Mouse (Mus musculus): ENCODE measurements at regions not wholly inside any gene's neighbourhood (a gene's known extent, or its start where the extent isn't known, plus 50 kb on each side); places are given as distances from the start of the nearest gene placed in this dataset.

DNA sequence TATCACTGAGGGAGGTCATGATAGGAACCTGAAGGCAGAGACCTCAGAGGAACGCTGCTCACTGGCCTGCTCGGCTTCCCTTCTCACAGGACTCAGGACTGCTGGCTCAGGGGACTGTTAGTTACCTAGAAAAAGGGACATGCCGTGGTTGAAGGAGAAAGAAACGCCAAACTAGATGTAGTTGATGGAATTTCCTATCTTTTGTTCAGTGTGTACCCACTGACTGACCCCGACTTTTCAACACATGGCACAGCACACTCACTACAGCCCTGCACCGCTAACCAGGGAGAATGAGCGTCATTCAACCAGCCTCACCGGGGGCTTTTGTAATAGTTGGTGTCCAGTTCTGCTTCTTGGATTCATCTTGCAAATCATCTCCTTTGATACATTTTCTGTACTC lies 86.8 kb upstream of the Dlg1 start:
- no peak for TF ChIP-seq CTCF (IDR thresholded peaks at IDR 0.05; ENCODE audit: low read depth)
- TF ChIP-seq EP300 (IDR thresholded peaks at IDR 0.05; ENCODE audit: low read depth) = no peak
- Histone ChIP-seq H3K4me1 (ENCODE audit: control insufficient read depth, insufficient read depth) (peaks cover 6% of the 10 kb centered on the region; the same call in 1 of the 2 replicates), H3K9ac (replicated peaks; ENCODE audit: low read depth, low read length) (no peak overlapping the region), H3K4me2 (ENCODE audit: low read depth, low read length) (no peak overlapping the region), H3K9me3 (replicated peaks; ENCODE audit: control insufficient read depth, low read length) (no peaks in the 10 kb centered on the region), H3K4me3 (ENCODE audit: low read depth, low read length) (no peak overlapping the region), H3K27ac (ENCODE audit: low read depth) (no peak overlapping the region), H3K36me3 (replicated peaks; ENCODE audit: control insufficient read depth, insufficient read depth, low read length) (no peaks in the 10 kb centered on the region), H3K27me3 (ENCODE audit: control insufficient read depth, insufficient read depth, low read length) (no peaks in the 10 kb centered on the region)
- DNase-seq (ENCODE audit: low spot score) (no peak), ATAC-seq (ENCODE audit: insufficient read depth, low read depth) (no peak)
- 60% methylated on average over 8 of the region's 8 CpGs for WGBS

DNA sequence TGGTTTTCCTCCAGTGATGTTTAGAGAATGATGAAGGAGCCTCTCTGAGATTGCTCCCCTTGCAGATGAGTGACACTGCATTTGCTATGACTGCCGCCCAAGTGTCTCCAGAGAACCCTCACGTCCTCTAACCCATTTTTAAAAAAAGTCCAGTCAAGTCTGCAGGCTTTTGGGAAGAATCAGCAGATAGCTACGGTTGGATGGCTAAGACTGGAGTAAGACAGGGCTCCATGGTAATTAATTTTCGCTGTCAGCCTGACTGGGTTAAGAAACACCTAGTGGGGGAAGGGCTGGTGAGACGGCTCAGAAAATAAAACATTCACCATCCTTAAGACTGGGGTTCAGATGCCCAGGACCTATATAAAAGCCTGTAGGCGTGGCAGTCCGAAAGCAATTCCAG lies 85.9 kb upstream of the Dlg1 start:
- Histone ChIP-seq H3K4me3 (ENCODE audit: low read depth, low read length) (no peak overlapping the region), H3K36me3 (replicated peaks; ENCODE audit: control insufficient read depth, insufficient read depth, low read length) (no peaks in the 10 kb centered on the region), H3K9me3 (replicated peaks; ENCODE audit: control insufficient read depth, low read length) (no peaks in the 10 kb centered on the region), H3K9ac (replicated peaks; ENCODE audit: low read depth, low read length) (no peak overlapping the region), H3K4me2 (ENCODE audit: low read depth, low read length) (no peak overlapping the region), H3K27ac (ENCODE audit: low read depth) (no peak overlapping the region), H3K4me1 (ENCODE audit: control insufficient read depth, insufficient read depth) (peaks cover 6% of the 10 kb centered on the region; the same call in 1 of the 2 replicates), H3K27me3 (ENCODE audit: control insufficient read depth, insufficient read depth, low read length) (no peaks in the 10 kb centered on the region)
- no peak for TF ChIP-seq CTCF (IDR thresholded peaks at IDR 0.05; ENCODE audit: low read depth)
- DNase-seq (ENCODE audit: low spot score) (no peak), ATAC-seq (ENCODE audit: insufficient read depth, low read depth) (no peak)
- WGBS = 77% methylated on average over 7 of the region's 7 CpGs

DNA sequence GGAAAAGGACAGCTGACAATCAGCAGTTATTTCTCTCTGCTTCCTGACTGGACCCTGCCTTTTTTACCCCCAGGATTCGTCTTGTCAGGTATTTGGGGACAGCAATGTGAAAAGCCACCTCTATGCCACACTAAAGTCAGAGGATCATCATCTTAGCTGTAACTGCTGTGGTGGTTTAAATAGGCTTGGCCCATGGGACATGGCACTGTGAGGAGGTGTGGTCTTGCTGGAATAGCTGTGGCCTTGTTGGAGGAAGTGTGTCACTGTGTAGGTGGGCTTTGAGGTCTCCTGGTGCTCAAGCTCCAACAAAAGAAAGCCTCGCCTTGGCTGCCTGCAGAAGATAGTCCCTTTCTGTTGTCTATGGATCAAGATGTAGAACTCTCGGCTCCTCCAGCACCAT lies 83.9 kb upstream of the Dlg1 start:
- Histone ChIP-seq H3K27me3 (ENCODE audit: control insufficient read depth, insufficient read depth, low read length) (no peaks in the 10 kb centered on the region), H3K27ac (ENCODE audit: low read depth) (no peak overlapping the region), H3K4me2 (ENCODE audit: low read depth, low read length) (no peak overlapping the region), H3K36me3 (replicated peaks; ENCODE audit: control insufficient read depth, insufficient read depth, low read length) (no peaks in the 10 kb centered on the region), H3K4me1 (ENCODE audit: control insufficient read depth, insufficient read depth) (peaks cover 6% of the 10 kb centered on the region; the same call in 1 of the 2 replicates), H3K9me3 (replicated peaks; ENCODE audit: control insufficient read depth, low read length) (no peaks in the 10 kb centered on the region), H3K9ac (replicated peaks; ENCODE audit: low read depth, low read length) (no peak overlapping the region), H3K4me3 (ENCODE audit: low read depth, low read length) (no peak overlapping the region)
- ATAC-seq (ENCODE audit: insufficient read depth, low read depth) (no peak), DNase-seq (ENCODE audit: low spot score) (no peak)
- no peak for TF ChIP-seq EP300 (IDR thresholded peaks at IDR 0.05; ENCODE audit: low read depth)
- TF ChIP-seq CTCF (IDR thresholded peaks at IDR 0.05; ENCODE audit: low read depth) = no peak
- 85% methylated on average over 3 of the region's 3 CpGs for WGBS

DNA sequence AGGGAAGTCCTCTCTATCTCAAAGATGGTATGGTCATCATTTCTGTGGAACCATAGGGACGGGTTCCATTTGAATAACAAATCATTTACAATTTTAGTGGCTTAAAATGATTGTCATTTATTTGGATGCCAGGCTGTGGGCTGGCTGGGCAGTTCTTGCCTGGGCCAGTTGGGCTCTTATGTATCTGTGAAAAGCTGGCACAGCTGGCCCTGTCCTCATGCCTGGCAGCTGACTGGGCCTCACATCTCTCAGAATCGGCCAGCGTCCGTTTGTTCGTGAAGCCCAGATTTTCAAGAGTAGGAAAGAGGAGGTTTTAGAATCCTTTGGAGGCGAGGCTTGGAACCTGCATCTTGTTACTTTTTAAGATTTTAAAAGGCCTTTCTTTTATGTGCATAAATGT lies 82.5 kb upstream of the Dlg1 start:
- TF ChIP-seq EP300 (IDR thresholded peaks at IDR 0.05; ENCODE audit: low read depth) (no peak), CTCF (IDR thresholded peaks at IDR 0.05; ENCODE audit: low read depth) (no peak)
- H3K4me3 ChIP-seq (ENCODE audit: low read depth, low read length) = no peak overlapping the region

DNA sequence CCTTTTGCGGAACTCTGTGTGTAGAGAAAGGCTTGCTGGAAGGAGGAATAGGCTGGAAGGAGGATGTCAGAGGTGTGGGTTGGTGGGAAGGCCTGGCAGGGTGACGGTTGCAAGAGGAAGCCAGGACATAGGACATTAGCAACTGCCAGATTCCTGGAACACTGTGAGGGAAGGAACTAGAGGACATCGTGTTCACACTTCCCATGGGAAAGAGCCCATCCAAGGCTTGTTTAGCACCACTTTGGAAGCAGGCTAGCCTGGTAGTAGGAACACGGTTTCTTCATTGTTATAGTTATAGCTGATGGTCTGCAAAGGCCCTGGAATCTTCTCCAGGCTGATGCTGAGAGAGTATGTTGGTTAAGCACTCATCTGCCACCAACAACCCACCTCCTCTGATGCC lies 80.4 kb upstream of the Dlg1 start:
- H3K4me1 ChIP-seq (ENCODE audit: control insufficient read depth, insufficient read depth) = no peaks in the 10 kb centered on the region
- no peaks in the 10 kb centered on the region for H3K36me3 ChIP-seq (replicated peaks; ENCODE audit: control insufficient read depth, insufficient read depth, low read length)
- H3K4me2 ChIP-seq (ENCODE audit: low read depth, low read length) = no peak overlapping the region
- no peaks in the 10 kb centered on the region for H3K27me3 ChIP-seq (ENCODE audit: control insufficient read depth, insufficient read depth, low read length)
- no peaks in the 10 kb centered on the region for H3K9me3 ChIP-seq (replicated peaks; ENCODE audit: control insufficient read depth, low read length)
- WGBS = 64% methylated on average over 4 of the region's 4 CpGs
- H3K9ac ChIP-seq (replicated peaks; ENCODE audit: low read depth, low read length) = no peak overlapping the region
- H3K27ac ChIP-seq (ENCODE audit: low read depth) = no peak overlapping the region
- DNase-seq (ENCODE audit: low spot score) (no peak), ATAC-seq (ENCODE audit: insufficient read depth, low read depth) (no peak)
- TF ChIP-seq CTCF (IDR thresholded peaks at IDR 0.05; ENCODE audit: low read depth) = no peak
- TF ChIP-seq EP300 (IDR thresholded peaks at IDR 0.05; ENCODE audit: low read depth) = no peak
- H3K4me3 ChIP-seq (ENCODE audit: low read depth, low read length) = no peak overlapping the region

More for the DNA sequence above, 82.5 kb upstream of the Dlg1 start:
- H3K36me3 ChIP-seq (replicated peaks; ENCODE audit: control insufficient read depth, insufficient read depth, low read length) = no peaks in the 10 kb centered on the region
- no peak overlapping the region for H3K9ac ChIP-seq (replicated peaks; ENCODE audit: low read depth, low read length)
- no peak overlapping the region for H3K27ac ChIP-seq (ENCODE audit: low read depth)
- WGBS = 85% methylated on average over 6 of the region's 6 CpGs
- H3K9me3 ChIP-seq (replicated peaks; ENCODE audit: control insufficient read depth, low read length) = no peaks in the 10 kb centered on the region
- peaks cover 1% of the 10 kb centered on the region; the same call in 1 of the 2 replicates for H3K4me1 ChIP-seq (ENCODE audit: control insufficient read depth, insufficient read depth)
- ATAC-seq (ENCODE audit: insufficient read depth, low read depth) (no peak), DNase-seq (ENCODE audit: low spot score) (no peak)
- no peaks in the 10 kb centered on the region for H3K27me3 ChIP-seq (ENCODE audit: control insufficient read depth, insufficient read depth, low read length)
- no peak overlapping the region for H3K4me2 ChIP-seq (ENCODE audit: low read depth, low read length)

DNA sequence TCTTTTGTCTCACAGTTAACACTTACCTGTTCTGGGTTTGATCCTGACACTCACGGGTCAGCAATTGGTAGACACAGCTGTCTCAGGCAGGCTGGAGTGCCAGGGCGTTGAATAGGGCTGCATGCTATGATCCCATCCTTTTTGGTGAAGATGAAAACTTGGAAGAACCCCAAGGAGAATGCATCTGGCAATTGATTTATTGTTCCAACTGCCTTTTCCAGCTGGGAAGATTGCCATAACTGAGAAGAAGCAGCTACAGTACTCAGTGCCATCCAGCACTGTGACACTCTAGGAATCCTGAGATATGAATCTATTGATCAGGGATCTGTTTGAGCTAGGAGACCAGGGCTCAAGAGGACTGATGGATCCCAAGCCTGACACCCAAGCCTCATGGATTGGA lies 79.6 kb upstream of the Dlg1 start:
- no peak overlapping the region for H3K9ac ChIP-seq (replicated peaks; ENCODE audit: low read depth, low read length)
- H3K36me3 ChIP-seq (replicated peaks; ENCODE audit: control insufficient read depth, insufficient read depth, low read length) = no peaks in the 10 kb centered on the region
- H3K4me1 ChIP-seq (ENCODE audit: control insufficient read depth, insufficient read depth) = no peaks in the 10 kb centered on the region
- DNase-seq (ENCODE audit: low spot score) (no peak), ATAC-seq (ENCODE audit: insufficient read depth, low read depth) (no peak)
- 89% methylated on average over 2 of the region's 2 CpGs for WGBS
- H3K4me2 ChIP-seq (ENCODE audit: low read depth, low read length) = no peak overlapping the region
- H3K27ac ChIP-seq (ENCODE audit: low read depth) = no peak overlapping the region
- no peak overlapping the region for H3K4me3 ChIP-seq (ENCODE audit: low read depth, low read length)
- no peak for TF ChIP-seq CTCF (IDR thresholded peaks at IDR 0.05; ENCODE audit: low read depth)
- no peak for TF ChIP-seq EP300 (IDR thresholded peaks at IDR 0.05; ENCODE audit: low read depth)
- H3K9me3 ChIP-seq (replicated peaks; ENCODE audit: control insufficient read depth, low read length) = no peaks in the 10 kb centered on the region
- H3K27me3 ChIP-seq (ENCODE audit: control insufficient read depth, insufficient read depth, low read length) = no peaks in the 10 kb centered on the region

All from heart, postnatal 0 days (tissue).